Mouse (Mus musculus): ENCODE data around the gene Mpzl3.

DNA sequence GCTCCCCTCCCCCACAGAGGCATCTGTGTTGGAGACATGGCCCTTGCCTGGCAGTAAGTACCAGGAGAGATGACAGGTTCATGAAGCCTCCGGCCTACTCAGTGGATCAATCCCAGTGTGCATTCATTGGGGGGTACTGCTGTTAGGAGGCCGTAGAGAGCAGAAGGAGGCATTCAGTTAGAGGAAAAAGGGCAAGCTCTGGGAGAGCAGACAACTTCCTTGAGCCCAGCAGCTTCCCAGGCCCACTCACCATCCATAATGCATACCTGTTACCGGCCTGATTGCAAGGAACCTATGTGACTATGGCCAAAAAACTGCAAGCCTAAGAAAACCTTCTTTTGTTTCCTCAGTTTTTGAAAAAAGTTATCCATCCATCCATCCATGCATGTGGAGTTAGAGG is 20.5 kb upstream of the Mpzl3 start:
- no peak for TF ChIP-seq USF1 (IDR thresholded peaks at IDR 0.05; ENCODE audit: low read depth)
- no peak for TF ChIP-seq POLR2A (IDR thresholded peaks at IDR 0.05; ENCODE audit: insufficient read length, low read depth)
- no peak for TF ChIP-seq TCF3 (IDR thresholded peaks at IDR 0.05; ENCODE audit: insufficient read length, low read depth)
- TF ChIP-seq TCF12 (IDR thresholded peaks at IDR 0.05; ENCODE audit: insufficient read depth, poor library complexity, severe bottlenecking): no peak
- TF ChIP-seq SRF (IDR thresholded peaks at IDR 0.05; ENCODE audit: control insufficient read depth, insufficient read length, low read depth): no peak
- TF ChIP-seq MYOD1 (IDR thresholded peaks at IDR 0.05; ENCODE audit: control insufficient read depth in 1 of 3, insufficient read length in 2 of 3, low read depth in 2 of 3): no peak

Data from myocyte (in vitro differentiated cells).